Mouse (Mus musculus): Measurements from ENCODE around the gene Adora1. TPM values are rescaled to one million over a fixed set of nuclear protein-coding genes. Genes with fewer than 3 reads are reported as not detected.

Gene Adora1
- polyA plus RNA-seq, 1 experiment from 2014 or later, result 8.4 TPM

Other genes starting within 250 kb of the Adora1 start
- 159 and 191 TPM in 2 replicates for gene Fmod, start 198.2 kb downstream of the Adora1 start, polyA plus RNA-seq (2015; fragmentation: Nextera tagmentation; extraction: Ambion mirVana)
- gene Btg2, start 156.3 kb downstream of the Adora1 start, polyA plus RNA-seq (2015; fragmentation: Nextera tagmentation; extraction: Ambion mirVana), result 130 and 135 TPM in 2 replicates
- 0.09 and 0.24 TPM in 2 replicates for gene Chit1, start 124.2 kb downstream of the Adora1 start, polyA plus RNA-seq (2015; fragmentation: Nextera tagmentation; extraction: Ambion mirVana)
- 1.2 and 2.0 TPM in 2 replicates for gene Chil1, start 53.3 kb downstream of the Adora1 start, polyA plus RNA-seq (2015; fragmentation: Nextera tagmentation; extraction: Ambion mirVana)
- 1.3 and 2.5 TPM in 2 replicates for gene Mybph, start 42.0 kb downstream of the Adora1 start, polyA plus RNA-seq (2015; fragmentation: Nextera tagmentation; extraction: Ambion mirVana)
- gene Myog, start 54.6 kb upstream of the Adora1 start, polyA plus RNA-seq (2015; fragmentation: Nextera tagmentation; extraction: Ambion mirVana), result 2.9 and 6.8 TPM in 2 replicates
- gene Ppfia4, start 97.5 kb upstream of the Adora1 start, polyA plus RNA-seq (2015; fragmentation: Nextera tagmentation; extraction: Ambion mirVana), result 2.9 and 3.9 TPM in 2 replicates
- gene Tmem183a, start 126.5 kb upstream of the Adora1 start, polyA plus RNA-seq (2015; fragmentation: Nextera tagmentation; extraction: Ambion mirVana), result 77.6 and 80.7 TPM in 2 replicates
- gene 4933406M09Rik, start 150.5 kb upstream of the Adora1 start, polyA plus RNA-seq (2015; fragmentation: Nextera tagmentation; extraction: Ambion mirVana), result not detected in 2 replicates
- gene Cyb5r1, start 170.1 kb upstream of the Adora1 start, polyA plus RNA-seq (2015; fragmentation: Nextera tagmentation; extraction: Ambion mirVana), result 42.5 and 43.9 TPM in 2 replicates
- 95.5 and 97.4 TPM in 2 replicates for gene Adipor1, start 179.9 kb upstream of the Adora1 start, polyA plus RNA-seq (2015; fragmentation: Nextera tagmentation; extraction: Ambion mirVana)
- gene Klhl12, start 220.1 kb upstream of the Adora1 start, polyA plus RNA-seq (2015; fragmentation: Nextera tagmentation; extraction: Ambion mirVana), result 26.8 and 27.5 TPM in 2 replicates